Mouse (Mus musculus) E14TG2a.4 (cell line): ENCODE results near the gene 4931409K22Rik.

Experiments used
- CTCF ChIP-seq: conservative IDR thresholded peaks from 2 replicates; pipeline ENCODE4 v1.5.1; 2014; ENCODE audit warnings: low read length
- NANOG ChIP-seq: IDR thresholded peaks from 2 replicates; pipeline ENCODE4 v1.6.1; 2014; ENCODE audit warnings: borderline replicate concordance, low read length, mixed read lengths

GRCm38 (mm10) chr5:24556709-24557108 lies at the start of gene 4931409K22Rik:
- TF ChIP-seq CTCF (no peak), NANOG (no peak)
